Mouse (Mus musculus) kidney, adult 2 months (tissue): ENCODE measurements around the gene Cic. TPM values are rescaled to one million over a fixed set of nuclear protein-coding genes. Genes with fewer than 3 reads are reported as not detected.

Experiments
- DNase-seq: peaks from one replicate; pipeline ENCODE4 v3.0.0; 2021
- H3K27ac ChIP-seq: fragments of 200-500 bp; 2 replicates; pipeline ENCODE4 v1.5.1; 2012; ENCODE audit warnings: low read depth, low read length, control low read depth, inconsistent platforms; ENCODE audit not compliant: insufficient read depth
- H3K27me3 ChIP-seq: fragments of 200-500 bp; replicated peaks from 2 replicates; pipeline ENCODE4 v1.6.1; 2012; ENCODE audit warnings: mild to moderate bottlenecking, moderate library complexity, low read length, inconsistent platforms; ENCODE audit not compliant: control insufficient read depth, insufficient read depth
- H3K36me3 ChIP-seq: fragments of 200-500 bp; 2 replicates; pipeline ENCODE4 v1.6.1; 2012; ENCODE audit warnings: mild to moderate bottlenecking, moderate library complexity, low read length, inconsistent platforms; ENCODE audit not compliant: control insufficient read depth, insufficient read depth
- H3K4me1 ChIP-seq: fragments of 200-500 bp; 2 replicates; pipeline ENCODE4 v1.6.1; 2011; ENCODE audit warnings: low read length; ENCODE audit not compliant: control insufficient read depth, insufficient read depth
- H3K4me3 ChIP-seq: fragments of 200-500 bp; 2 replicates; pipeline ENCODE4 v1.5.1; 2011; ENCODE audit warnings: mild to moderate bottlenecking, low read depth, low read length, control low read depth; ENCODE audit not compliant: insufficient read depth
- CTCF ChIP-seq: fragments of 200-500 bp; conservative IDR thresholded peaks from 2 replicates; pipeline ENCODE4 v1.5.1; 2011; ENCODE audit warnings: low read depth, mild to moderate bottlenecking, control low read depth, low read length, moderate library complexity, mixed read lengths; ENCODE audit not compliant: insufficient read depth, insufficient read length
- POLR2A ChIP-seq: fragments of 200-500 bp; IDR thresholded peaks from one replicate; pipeline ENCODE4 v1.6.1; 2011; ENCODE audit warnings: low read depth, low read length, control low read depth
- WGBS: fragments of 180-500 bp; shearing (Covaris S2); methylation state at CpG from one replicate; pipeline ENCODE4 v1.1.7; 2018; 5-methylcytosine and 5-hydroxymethylcytosine counted together
- polyA plus RNA-seq: library from polyadenylated mRNA; depleted of rRNA; stranded (reverse); fragments of >200 nt; gene quantifications from 2 replicates; pipeline ENCODE4 v1.2.3, GENCODE M21; 2012

Gene Cic
- polyA plus RNA-seq, 1 experiment: 41.9 TPM

GRCm38 (mm10) chr7:25286989-25287388 is 19.5 kb downstream of the Cic start:
- H3K4me3 ChIP-seq: no peak overlapping the region
- no peak for TF ChIP-seq POLR2A
- no peak; the same call in 1 of the 2 replicates for TF ChIP-seq CTCF
- WGBS: 79% methylated on average over 8 of the region's 8 CpGs
- no peak overlapping the region for H3K27ac ChIP-seq
- H3K36me3 ChIP-seq: no peaks in the 10 kb centered on the region; the same call in 1 of the 2 replicates
- 0 out of 2 replicates have a peak, but pooled peaks cover 6% of the 10 kb centered on the region for H3K4me1 ChIP-seq
- DNase-seq: no peak
- no peaks in the 10 kb centered on the region for H3K27me3 ChIP-seq

DNA sequence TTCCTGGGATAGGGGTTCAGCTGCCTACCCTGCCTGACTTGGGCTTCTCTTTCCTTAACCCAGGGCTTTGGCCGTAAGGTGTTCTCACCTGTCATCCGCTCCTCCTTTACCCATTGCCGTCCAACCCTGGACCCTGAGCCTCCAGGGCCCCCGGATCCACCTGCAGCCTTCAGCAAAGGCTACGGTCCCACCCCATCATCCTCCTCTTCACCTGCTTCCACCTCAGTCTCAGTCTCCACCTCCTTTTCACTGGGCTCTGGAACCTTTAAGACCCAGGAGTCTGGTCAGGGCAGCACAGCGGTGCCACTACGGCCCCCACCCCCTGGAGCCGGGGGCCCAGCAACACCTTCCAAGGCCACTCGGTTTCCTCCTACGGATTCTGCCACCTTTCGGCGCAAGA is 20.5 kb downstream of the Cic start:
- 0 out of 2 replicates have a peak, but pooled peaks cover 4% of the 10 kb centered on the region for H3K4me1 ChIP-seq
- no peaks in the 10 kb centered on the region; the same call in 1 of the 2 replicates for H3K36me3 ChIP-seq
- no peak for DNase-seq
- no peak for TF ChIP-seq CTCF
- no peak for TF ChIP-seq POLR2A
- no peak overlapping the region for H3K4me3 ChIP-seq
- no peak overlapping the region for H3K27ac ChIP-seq
- 87% methylated on average over 12 of the region's 12 CpGs for WGBS
- H3K27me3 ChIP-seq: no peaks in the 10 kb centered on the region

DNA sequence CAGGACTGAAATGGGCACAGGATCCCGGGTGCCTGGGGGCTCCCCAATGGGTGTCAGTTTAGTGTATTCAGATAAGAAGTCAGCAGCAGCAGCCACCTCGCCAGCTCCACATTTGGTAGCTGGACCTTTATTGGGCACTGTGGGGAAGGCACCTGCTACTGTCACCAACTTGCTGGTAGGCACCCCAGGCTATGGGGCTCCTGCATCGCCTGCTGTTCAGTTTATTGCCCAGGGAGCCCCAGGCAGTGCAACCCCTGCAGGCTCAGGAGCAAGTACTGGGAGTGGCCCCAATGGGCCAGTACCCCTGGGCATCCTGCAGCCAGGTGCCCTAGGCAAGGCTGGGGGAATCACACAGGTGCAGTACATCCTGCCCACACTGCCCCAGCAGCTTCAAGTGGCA is 21.2 kb downstream of the Cic start:
- DNase-seq: no peak
- no peak for TF ChIP-seq CTCF
- Histone ChIP-seq H3K27ac (no peak overlapping the region), H3K36me3 (no peaks in the 10 kb centered on the region; the same call in 1 of the 2 replicates), H3K4me1 (no peaks in the 10 kb centered on the region), H3K27me3 (no peaks in the 10 kb centered on the region), H3K4me3 (no peak overlapping the region)
- 96% methylated on average over 3 of the region's 3 CpGs for WGBS

- no peak for DNase-seq
- WGBS: 96% methylated on average over 3 of the region's 3 CpGs
- no peaks in the 10 kb centered on the region for H3K4me1 ChIP-seq
- TF ChIP-seq POLR2A (no peak), CTCF (peak; percentile 12; the same call in 1 of the 2 replicates)
- no peaks in the 10 kb centered on the region; the same call in 1 of the 2 replicates for H3K36me3 ChIP-seq
- no peak overlapping the region for H3K4me3 ChIP-seq
- no peaks in the 10 kb centered on the region for H3K27me3 ChIP-seq
- no peak overlapping the region for H3K27ac ChIP-seq
Observed at GRCm38 (mm10) chr7:25289925-25290324, 22.4 kb downstream of the Cic start.

DNA sequence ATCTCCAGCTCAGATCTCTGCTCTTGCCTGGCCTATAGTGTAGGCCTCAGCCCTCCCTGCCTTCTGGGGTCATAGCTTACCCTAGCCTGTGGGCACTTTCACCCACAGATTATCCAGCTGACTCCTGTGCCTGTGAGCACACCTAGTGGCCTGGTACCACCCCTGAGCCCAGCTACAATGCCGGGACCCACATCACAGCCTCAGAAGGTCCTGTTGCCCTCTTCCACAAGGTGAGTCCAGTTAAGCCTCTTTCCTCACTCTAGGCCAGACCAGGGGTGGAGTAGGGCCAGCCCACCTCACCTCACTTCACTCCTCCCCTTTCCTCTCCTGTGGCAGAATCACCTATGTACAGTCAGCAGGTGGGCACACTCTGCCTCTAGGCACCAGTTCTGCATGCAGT is 23.0 kb downstream of the Cic start:
- no peaks in the 10 kb centered on the region; the same call in 1 of the 2 replicates for H3K36me3 ChIP-seq
- TF ChIP-seq POLR2A: no peak
- TF ChIP-seq CTCF: no peak
- 92% methylated on average over 1 of the region's 1 CpGs for WGBS
- DNase-seq: no peak
- H3K4me1 ChIP-seq: no peaks in the 10 kb centered on the region
- no peak overlapping the region for H3K27ac ChIP-seq
- H3K4me3 ChIP-seq: no peak overlapping the region
- H3K27me3 ChIP-seq: no peaks in the 10 kb centered on the region

GRCm38 (mm10) chr7:25290911-25291310 is 23.4 kb downstream of the Cic start:
- no peak for TF ChIP-seq CTCF
- TF ChIP-seq POLR2A: no peak
- Histone ChIP-seq H3K36me3 (no peaks in the 10 kb centered on the region), H3K4me3 (no peak overlapping the region), H3K27me3 (no peaks in the 10 kb centered on the region), H3K27ac (no peak overlapping the region), H3K4me1 (no peaks in the 10 kb centered on the region)
- 58% methylated on average over 2 of the region's 2 CpGs for WGBS
- peak; percentile 71 for DNase-seq

- Histone ChIP-seq H3K36me3 (no peaks in the 10 kb centered on the region), H3K27ac (no peak overlapping the region)
- no peak for DNase-seq
Observed at GRCm38 (mm10) chr7:25292107-25292506, 24.6 kb downstream of the Cic start.

More at GRCm38 (mm10) chr7:25292107-25292506, 24.6 kb downstream of the Cic start:
- Histone ChIP-seq H3K27me3 (no peaks in the 10 kb centered on the region), H3K4me1 (no peaks in the 10 kb centered on the region), H3K4me3 (no peak overlapping the region)
- WGBS: 45% methylated on average over 7 of the region's 7 CpGs
- TF ChIP-seq POLR2A (no peak), CTCF (no peak)
